Mouse (Mus musculus) urinary bladder, postnatal 14 days (tissue): ENCODE data around the gene Ccl11.

Experiments used
- DNase-seq: peaks from one replicate; pipeline ENCODE4 v3.0.0; 2021; ENCODE audit warnings: low spot score

The Ccl11 gene

DNA sequence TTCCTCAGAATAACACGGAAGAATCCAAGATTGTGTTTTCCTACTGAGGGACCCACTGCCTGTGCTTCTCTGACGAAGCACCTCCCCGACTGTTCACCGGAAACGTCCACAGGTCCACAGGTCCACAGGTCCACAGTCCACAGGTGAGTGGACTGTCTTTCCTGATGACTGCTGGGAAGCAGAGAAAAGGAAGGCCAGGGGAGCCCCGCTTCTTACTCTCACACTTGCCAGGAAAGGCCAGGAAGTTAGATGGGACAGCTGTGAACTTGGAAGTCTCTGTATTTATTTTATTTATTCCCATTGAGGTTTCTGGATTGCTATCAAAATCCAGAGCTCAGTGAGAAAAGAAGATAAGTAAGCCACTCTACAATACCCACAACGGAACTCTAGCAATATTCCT lies 3.8 kb upstream of the Ccl11 start:
- DNase-seq = no peak

DNA sequence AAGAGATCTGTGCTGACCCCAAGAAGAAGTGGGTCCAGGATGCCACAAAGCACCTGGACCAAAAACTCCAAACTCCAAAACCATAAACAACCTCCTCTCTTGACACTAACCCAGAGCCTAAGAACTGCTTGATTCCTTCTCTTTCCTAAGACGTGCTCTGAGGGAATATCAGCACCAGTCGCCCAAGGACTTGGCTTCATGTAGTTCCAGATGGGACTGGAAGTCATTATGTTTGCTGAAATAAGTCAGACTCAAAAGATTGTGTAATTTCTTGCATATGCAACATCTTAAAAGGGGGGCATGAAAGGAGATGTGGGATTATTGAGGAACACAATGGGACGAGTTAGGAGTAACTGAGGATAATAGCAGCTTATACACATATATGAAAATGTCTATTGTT lies 4.6 kb downstream of the Ccl11 start:
- DNase-seq = no peak

DNA sequence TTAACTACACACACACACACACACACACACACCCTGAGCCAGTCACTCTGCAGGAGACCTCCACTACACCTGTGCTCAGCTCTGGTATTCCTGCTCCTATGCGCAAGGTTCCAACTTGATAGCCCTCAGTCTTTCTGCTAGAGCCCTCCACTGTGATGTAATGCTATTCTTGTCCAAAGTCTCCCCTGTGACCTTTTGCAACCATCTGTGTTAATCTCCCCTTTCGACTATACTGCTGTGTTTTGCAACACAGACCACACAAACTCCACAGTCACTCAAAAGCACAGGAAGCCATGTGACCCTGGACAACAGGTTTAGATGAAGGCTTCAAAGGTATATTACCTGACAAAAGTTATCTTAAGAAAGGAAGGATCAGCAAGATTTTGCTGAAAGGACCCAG lies 5.8 kb downstream of the Ccl11 start:
- DNase-seq = no peak

DNA sequence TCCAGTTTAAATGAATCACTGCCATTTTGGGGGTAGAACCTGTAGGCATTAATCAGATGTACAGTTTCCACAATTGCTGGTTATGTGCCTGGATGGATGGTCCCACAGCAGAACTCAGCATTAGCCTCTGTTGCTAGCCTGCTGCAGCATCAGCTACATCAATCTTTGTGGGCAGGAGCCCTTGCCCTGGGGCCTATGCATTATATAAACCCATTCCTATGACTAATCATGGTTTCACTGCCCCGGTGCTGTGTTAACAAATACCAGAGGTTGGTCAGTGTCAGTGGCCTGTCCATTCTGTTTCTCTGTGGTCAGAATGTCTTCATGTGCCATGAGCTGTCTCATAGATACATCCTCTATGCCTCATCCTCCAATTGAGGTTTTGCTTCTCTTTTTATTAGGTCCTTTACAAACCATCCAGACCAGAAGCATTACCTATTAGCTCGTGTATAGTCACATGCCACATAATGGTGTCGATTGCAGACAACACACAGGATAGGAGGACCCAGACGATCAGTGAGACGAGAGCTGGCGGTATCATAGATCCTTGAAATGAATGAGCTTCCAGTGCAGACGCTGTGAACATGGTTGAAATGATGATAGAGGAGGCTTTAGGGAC lies 9.4 kb downstream of the Ccl11 start:
- DNase-seq = no peak

DNA sequence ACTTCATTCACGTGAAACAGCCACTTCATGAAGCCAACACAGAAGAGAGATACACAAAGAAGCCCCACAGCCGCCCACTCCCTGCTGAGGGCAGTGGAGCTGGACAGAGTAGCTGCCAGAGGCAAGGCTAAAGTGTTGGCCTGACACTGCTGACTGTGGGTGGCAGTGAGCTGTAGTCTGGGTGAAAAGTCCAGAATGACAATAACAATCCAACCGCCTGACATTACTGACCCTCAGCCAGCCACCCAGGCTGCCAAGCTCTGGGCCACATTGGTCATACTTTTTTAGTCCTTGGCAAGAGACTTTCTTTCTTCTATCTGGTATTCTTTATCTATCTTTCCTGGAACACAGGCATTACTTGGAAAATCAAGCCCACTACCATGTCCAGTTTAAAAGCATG lies 13.5 kb downstream of the Ccl11 start:
- no peak for DNase-seq

DNA sequence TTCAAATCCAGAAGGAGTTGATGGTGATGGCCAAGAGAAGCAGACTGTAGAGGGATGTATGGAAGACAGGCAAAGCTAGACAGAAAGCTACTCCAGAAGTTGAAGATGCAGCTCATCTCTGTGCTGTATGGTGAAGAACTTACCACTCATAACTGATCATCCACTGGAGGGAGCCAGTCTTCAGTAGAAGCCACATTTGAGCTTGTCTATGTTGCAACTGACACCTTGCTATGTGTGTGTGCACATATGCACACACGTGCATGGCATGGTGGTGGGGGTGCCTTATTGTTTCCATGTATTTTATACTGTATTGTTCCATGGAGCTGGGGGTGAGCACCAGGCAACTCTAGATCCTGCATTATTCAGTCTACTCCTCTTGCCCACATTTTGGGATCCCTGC lies 14.8 kb downstream of the Ccl11 start:
- DNase-seq = no peak

DNA sequence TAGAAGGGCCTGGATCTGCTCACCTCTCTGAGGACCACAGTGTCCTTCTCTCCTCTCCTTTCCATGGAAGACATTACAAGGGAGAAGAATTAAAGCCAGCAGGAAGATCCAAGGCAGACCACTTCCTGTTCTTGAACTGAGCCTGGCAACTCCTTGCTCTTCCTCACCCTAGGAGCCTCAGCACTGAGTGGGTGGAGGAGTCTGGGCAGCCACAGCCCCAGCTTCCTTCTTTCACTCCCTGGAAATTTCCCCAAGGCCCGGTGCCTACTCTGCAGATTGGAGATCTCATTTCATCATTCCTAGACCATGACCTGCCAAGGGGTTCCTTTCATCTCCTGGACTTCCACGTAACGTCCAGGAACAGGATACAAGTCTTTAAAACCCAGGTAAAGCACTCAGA lies 15.4 kb downstream of the Ccl11 start:
- no peak for DNase-seq

DNA sequence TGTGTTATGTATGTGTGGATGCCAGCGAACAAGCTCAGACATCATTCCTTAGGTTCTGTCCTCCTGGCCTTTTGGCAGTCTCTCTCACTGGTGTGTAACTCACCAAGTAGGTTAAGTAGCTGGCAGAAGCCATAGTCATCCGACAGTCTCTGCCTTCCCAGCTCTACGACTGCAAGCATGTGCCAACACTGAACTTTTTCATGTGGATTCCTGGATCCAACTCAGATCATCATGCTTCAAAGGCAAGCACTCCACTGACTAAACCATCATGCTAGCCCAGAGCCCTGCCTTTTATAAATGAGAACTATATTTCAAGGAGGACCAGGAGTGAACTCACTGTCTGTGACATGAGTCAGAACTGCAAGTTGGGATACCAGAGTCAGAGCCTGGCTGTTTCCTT lies 16.1 kb downstream of the Ccl11 start:
- no peak for DNase-seq

DNA sequence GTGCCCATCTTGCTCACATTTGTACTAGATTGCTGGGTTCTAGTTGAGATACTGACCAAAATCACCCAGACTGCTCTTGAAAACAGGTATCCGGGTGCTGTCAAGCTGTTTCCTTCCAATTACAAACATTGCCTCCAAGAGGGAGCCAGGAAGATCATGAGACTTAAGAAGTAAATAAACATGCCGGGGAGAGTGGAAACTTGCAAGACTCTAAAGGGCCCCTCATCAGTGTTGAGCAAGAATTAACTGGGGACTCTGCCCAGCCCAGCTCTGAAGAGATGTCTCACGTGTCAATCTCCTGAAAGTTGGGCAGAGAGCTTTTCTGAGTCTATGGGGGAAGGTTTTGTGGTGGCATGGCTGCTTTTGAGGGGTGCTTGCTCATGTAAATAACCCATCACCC lies 19.4 kb downstream of the Ccl11 start:
- no peak for DNase-seq

DNA sequence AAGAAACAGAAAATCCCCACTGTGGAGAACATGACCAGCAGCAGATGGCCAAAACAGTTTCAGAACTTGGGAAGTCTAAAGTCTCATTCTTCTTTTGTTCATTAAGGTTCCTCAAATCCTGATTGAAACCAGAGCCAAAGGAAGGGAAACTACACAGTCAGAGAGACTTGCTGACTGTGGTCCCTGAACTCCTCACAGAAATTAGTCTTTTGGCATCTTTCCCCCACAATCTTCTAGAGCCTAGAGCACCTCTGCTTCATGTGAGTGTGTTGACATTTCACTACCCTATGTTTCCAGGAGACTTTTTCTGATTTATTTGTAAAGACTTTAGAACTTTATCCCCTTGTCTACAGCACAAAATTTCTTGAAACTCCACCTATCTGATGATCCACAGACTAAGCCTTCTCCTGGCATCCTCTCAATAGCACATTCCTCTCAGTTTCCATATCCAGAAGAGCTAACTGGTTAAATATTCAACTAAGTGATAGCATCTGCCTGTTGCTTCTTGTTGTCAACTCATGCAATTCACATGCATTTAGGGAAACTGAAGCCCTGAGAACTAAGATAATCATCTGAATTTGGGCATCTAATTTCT lies 20.6 kb downstream of the Ccl11 start:
- no peak for DNase-seq

DNA sequence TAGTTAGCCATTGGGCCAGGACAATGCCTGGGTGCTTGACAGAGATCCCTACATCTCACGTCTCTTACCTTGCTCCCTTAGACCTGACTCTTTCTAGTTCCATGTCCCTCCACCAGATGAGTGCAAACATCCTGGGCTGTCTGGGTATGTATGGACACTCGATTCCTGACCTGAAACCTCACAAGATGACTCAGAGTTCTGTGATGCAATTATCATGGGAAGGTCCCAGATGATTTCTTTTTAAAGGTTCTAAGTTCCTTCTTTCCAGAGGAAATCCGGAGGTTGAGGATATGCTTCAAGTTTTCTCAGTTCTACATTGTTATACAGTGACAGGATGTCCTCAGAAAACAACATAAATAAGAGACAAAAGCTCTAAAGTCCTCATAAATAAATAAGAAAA lies 23.2 kb downstream of the Ccl11 start:
- DNase-seq = no peak

DNA sequence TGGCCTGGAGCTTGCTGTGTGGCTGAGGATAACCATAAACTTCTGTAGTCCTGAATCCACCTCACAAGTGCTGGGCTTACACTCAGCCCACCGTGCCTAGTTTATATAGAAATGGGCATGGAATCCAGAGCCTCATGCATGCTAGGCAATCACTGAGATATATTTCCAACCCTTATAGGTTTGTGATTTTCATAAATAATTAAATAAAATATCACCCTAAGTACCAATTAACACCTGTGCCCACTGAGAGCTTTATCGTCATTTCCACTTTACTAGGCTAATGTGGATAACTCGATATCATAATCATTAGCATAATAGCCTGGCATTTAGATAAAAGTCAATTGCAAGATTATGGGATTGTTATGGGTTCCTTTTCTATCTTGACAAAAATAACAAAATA lies 26.7 kb downstream of the Ccl11 start:
- no peak for DNase-seq

DNA sequence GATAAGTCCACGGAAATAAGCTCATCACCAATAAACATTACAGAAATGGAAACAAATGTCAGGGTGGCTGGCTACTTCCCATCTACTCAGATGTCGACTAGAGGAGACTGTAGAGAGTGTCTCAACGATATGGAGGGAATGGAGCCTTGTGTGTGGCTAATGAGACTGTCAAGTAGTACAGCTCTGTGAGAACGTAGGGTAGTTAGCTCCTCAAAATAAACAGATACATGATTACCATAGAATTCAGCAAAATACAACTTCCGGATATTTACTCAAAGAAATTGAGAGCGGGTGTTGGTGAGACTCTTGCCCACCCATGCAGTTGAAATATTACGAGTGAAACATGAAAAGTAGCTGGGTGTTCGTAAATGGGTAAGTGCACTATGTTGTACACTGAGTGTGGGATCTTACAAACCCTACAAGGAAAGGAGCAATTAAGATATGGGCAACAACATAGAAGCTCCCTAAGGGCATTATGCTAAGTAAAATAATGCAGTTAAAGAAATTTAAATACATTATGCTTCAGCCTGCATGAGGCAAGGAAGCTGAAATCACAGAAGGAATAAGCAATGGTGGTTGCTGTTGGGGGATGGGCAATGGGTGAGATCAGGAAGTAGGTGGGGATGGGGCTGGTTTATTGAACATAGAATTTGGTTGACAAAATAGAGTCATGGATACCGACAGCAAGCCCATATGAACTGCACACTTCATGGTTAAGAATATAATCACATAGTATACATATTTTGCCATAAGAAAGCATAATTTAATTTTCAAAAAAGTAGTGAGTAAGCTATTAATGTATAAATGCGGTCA lies 42.1 kb downstream of the Ccl11 start:
- no peak for DNase-seq

DNA sequence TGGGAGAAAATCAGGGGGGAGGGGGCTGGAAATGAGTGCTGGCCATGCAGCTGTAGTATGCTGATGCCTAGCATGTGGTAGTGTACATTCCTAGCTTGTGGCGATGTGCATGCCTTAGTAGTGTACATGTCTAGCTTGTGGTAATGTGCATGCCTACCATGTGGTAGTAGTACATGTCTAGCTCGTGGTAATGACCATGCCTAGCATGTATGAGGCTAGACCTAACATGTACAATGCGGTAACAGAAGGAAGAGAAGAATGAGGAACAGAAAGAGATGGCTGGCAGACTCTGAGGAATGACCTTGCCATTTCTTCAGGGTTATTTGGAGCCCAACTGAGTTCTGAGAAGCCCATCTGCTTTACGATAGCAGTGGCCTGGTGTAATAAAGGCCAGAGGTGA lies 43.5 kb downstream of the Ccl11 start:
- no peak for DNase-seq

DNA sequence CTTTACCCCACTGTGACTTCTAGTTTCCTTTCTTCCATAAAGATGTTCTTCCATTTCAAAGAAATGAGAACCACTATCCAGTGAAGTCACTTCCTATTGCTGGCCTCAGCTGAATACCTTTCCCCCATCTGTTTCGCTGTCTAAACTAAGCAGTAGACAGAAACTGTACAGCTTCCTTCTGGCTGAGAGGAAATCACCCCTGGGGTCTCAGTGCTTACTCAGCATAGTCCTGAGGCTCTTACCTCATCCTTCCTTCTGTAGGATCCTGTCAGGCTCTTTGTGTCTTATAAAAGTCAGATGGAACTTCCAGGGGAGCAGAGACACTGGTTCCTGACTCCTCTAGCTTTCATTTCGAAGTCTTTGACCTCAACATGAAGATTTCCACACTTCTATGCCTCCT lies 43.9 kb downstream of the Ccl11 start, which contains the start of gene Ccl12:
Gene Ccl12, plus strand, starts transcription at position 317 of the 400 bp plus-strand sequence.
- DNase-seq = no peak

DNA sequence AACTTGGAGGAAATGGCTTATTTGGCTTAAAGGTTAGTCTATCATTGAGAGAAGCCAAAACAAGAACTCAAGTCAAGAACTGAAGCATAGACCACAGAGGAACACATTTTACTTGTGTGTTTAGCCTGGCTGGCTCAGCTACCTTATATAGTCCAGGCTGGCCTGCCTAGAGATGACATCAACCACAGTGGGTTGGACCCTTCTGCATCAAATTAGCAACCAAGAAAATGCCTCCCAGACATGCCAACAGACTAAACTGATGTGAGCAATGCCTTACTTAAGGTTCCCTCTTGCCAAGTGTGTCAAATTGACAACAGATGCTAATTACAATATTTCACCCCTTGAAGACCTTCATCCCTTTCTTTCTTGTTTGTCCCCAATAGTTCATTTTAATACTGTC lies 52.0 kb downstream of the Ccl11 start:
- DNase-seq = no peak

DNA sequence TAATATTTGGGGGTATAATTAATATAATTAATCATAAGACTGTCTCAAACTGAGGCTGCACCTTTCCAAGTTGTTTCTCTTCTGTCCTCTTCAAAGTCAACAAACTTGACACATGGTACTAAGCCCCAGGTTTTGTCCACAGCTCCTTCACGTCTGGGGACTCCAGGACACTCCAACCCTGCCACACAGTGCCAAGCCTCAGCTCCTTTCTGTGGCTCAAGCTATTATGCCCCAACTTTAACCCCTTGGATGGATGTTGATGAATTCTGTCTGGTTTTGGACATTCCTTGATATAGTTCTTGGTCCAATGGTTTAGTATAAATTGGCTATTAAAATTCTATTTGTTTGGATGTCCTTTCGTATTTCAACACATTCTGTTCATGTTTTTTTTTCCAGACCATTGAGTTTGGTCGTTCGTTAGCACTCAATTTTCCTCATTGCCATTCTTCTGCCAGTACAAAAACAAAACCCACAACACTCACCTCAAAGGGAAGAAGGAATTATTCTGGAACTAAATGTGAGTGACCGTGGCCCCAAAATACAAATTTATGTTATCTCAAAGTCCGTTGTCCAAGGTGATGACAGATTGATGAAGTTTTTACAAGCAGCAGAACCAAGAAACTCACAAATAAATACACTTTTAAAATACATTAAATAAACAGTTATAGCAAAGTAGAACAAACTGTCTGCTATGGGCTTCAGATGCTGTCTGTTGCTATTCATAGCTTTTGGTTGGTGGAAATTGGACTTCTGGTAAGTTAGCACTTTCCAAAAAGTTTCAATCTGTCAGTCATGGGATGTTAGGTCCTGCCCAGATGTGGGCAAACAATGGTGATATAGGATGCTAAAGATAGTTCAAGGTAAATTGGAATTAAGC lies 53.0 kb downstream of the Ccl11 start:
- DNase-seq = no peak
